Mouse (Mus musculus): ENCODE data around the gene Bag6.
A peak's percentile ranks its signal among the peaks of the same experiment; 100 is the strongest.

The Bag6 gene

GRCm38 (mm10) chr17:35134801-35135590 lies at the start of gene Bag6:
Gene Bag6 (plus strand): TSS chr17:35135178.
- peak; percentile 92 for DNase-seq (ENCODE audit: low read depth, low spot score)

- no peak for DNase-seq (ENCODE audit: low read depth, low spot score)
Measured at GRCm38 (mm10) chr17:35085208-35085865, 49.6 kb upstream of the Bag6 start, which contains the start of gene Ly6g6f. Gene Ly6g6f (minus strand): TSS chr17:35085610.

DNA sequence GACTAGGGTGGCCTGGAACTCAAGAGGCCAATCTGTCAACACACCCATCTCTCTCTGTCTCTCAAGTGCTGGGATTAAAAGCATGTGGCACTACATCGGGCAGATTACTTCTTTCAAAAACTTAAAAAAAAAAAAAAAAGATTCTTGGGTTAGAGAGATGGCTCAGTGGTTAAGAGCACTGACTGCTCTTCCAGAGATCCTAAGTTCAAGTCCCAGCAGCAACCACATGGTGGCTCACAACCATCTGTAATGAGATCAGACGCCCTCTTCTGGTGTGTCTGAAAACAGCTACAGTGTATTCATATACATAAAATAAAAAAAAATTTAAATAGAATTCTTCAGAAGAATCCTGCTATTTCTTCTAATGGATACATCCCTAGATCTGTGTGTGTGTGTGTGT lies 46.8 kb upstream of the Bag6 start:
- DNase-seq (ENCODE audit: low read depth, low spot score): no peak

DNA sequence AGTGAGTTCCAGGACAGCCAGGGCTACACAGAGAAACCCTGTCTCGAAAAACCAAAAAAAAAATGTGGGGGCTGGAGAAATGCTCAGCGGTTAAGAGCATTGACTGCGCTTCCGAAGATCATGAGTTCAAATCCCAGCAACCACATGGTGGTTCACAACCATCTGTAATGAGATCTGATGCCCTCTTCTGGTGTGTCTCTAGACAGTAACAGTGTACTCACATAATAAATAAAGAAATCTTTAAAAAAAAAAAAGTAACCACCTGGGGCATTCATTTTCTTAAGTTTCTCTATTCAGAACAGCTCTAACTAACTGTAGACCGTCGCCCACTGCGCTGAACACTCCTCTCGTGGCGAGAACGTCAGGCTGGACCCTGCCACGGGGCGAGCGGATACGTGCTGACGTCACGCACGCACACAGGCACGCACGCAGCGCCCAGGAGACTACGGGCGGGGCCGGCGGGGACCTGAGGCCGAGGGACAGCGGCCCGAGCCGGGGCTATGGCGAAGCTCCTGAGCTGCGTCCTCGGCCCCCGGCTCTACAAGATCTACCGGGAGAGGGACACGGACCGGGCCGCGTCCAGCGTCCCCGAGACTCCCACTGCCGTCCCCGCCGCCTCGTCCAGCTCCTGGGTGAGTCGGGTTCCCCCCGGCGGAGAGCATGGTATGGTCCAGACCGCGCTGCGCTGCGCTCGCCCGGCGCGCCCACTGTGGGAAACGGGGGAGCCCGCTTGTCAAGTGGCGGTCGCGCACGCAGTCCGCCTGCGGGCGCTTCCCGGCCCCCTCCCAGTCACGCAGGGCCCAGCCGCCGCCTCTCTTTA lies 45.9 kb upstream of the Bag6 start, which contains the start of gene Abhd16a:
Abhd16a (plus strand) TSS at position 439 of the 820 bp plus-strand sequence.
- peak; percentile 87 for DNase-seq (ENCODE audit: low read depth, low spot score)

- no peak for DNase-seq (ENCODE audit: low read depth, low spot score)
Measured at GRCm38 (mm10) chr17:35090166-35090932, 44.6 kb upstream of the Bag6 start.

DNA sequence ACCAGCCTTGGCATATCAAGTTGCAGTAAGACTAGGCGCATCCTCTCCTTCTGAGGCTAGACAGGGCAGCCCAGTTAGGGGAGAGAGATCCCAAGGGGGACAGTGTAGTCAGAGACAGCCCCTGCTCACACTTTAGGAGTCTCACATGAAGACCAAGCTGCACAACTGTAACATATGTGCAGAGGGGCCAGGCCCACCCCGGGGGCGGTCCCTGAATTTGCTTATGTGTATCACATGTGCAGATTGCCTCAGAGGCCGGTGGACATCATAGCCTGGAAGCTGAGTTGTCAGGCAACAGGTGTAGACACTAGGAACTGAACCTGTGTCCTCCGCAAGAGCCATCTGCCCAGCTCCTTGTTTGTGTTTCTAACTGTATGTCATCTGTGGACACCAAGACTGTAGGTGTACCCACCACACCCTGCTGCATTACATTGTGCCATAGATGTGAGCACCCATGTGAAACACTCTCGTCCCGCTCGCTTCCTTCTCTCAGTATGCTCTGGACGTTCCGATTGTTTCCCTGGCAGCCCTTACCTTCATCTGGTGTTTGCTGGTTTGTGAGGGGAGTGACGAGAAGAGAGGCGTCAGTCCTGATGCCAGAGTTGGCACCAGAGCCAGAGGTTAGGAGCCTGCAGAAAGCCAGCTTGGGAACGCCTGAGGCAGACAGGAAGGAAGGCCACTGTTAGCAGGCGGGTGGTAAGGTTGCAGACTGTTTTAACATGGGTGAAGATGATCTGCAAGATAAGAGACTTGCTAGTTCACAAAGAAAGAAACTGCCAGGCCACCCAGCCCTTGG lies 42.4 kb upstream of the Bag6 start:
- no peak for DNase-seq (ENCODE audit: low read depth, low spot score)

DNA sequence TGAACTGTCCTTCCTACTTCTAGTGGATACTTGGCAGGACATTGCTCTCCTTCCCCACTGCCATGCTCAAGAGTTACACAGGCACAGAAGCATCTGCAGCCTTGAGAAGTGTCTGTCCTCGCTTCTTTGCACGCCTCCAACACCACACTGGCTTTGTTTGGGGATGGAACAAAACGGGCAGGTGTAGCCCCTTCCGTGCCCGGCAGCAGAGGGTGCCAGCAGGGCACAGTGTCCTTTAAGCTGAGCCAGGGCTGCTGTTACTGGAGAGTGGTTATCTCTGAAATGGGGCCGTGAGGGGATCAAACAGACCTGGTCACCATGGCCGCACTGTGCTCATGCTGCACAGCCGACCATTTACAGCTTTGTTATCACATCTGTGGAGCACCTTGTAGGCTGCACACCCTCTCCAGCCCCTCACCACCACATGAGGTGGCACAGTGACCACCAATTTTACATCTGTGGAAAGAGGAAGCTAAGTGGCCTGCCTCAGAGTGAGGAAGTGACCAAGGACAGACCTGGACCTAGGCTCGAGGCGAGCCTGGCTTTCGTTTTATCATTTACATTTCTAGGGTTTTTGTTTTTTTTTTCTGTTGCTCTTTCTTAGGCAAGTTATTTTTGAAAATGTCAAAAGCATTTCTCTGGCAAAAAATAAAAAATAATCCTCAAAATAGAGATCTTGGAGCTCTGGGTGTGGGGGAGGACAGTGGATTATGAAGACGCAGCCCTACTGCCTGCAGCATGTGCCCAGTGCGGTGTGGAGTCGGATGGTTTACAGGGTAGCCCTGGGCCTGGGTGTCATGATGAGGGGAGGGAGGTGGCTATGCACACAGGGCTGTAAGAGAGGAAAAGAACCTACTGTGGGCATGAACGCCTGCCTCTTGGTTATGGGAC lies 40.3 kb upstream of the Bag6 start:
- DNase-seq (ENCODE audit: low read depth, low spot score): no peak

DNA sequence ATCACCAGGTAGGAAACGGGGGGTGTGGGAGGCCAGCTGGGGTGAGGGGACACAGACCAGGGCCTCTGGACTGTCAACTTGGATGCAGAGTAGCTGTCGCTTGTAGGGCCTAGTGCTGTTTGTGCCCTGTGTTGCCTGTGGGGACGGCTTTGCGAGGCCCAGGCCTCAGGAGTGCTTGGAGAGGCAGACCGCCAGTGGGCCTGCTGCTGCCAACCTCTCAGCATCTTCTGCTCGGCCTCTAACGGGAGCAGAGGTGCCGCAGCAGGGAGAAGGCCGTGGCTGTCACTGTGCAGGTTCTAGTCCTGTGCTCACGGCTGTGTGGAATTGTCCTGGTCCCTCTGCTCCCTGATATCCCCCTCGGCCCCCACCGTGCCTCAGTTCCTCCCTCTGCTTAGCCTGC lies 38.4 kb upstream of the Bag6 start:
- no peak for DNase-seq (ENCODE audit: low read depth, low spot score)

DNA sequence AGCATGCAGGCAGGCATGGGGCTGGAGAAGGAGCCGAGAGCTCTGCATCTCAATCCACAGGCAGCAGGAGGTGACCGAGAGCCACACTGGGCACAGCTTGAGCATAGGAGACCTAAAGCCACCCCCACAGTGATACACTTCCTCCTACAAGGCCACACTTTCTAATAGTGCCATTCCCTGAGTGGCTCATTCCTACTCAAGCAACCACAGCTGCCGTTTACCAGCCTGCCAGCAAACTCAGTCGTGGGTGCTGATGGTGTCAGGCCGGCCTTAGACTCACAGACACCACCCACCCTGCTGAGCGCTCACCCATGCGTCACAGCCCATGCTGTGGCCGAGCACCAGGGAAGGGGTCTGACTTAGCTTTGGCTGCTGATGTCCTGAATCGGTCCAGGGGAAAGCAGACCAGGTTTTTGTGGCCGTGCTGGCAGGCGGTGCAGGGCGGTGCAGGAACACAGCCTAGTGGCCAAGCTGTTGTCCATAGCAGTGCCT lies 37.8 kb upstream of the Bag6 start:
- DNase-seq (ENCODE audit: low read depth, low spot score): no peak

GRCm38 (mm10) chr17:35100196-35100765 lies 34.7 kb upstream of the Bag6 start:
- DNase-seq (ENCODE audit: low read depth, low spot score): no peak

DNA sequence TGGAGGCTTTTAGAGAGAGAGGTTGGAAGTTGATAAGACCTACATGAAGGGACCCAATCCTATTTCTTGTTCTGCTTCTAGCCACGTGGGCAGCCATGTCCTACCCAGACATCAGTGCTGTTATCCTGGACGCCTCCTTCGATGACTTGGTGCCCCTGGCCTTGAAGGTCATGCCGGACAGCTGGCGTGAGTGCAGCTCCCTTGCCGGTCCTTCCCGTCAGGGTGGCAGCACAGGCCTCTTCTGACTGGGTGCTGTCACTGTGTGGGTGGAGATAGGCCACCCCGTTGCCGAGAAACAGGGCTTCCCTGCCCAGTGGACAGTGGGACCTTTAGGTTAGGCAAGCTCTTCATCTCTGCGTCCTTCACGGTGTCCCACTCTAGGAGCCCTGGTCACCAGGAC lies 33.8 kb upstream of the Bag6 start:
- DNase-seq (ENCODE audit: low read depth, low spot score): no peak

DNA sequence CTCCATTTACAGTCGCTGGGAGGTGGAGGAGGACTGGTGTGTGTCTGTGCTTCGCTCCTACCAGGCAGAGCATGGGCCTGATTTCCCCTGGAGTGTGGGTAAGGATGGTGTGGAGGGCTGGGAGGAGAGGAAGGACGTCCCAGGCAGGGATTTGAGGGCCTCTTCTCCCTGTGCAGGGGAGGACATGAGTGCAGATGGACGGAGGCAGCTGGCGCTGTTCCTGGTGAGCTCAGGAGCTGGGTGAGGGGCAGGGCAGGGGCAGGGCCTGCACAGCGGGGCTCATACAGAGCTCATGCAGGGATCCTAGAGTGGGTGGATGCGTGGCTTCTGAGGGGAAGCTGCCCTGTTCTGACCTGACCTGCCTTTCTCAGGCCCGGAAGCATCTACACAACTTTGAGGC lies 32.7 kb upstream of the Bag6 start:
- DNase-seq (ENCODE audit: low read depth, low spot score): no peak

- no peak for DNase-seq (ENCODE audit: low read depth, low spot score)
Measured at GRCm38 (mm10) chr17:35103221-35103690, 31.7 kb upstream of the Bag6 start.

- DNase-seq (ENCODE audit: low read depth, low spot score): no peak
Measured at GRCm38 (mm10) chr17:35104079-35104478, 30.9 kb upstream of the Bag6 start.

GRCm38 (mm10) chr17:35104754-35105153 lies 30.2 kb upstream of the Bag6 start:
- DNase-seq (ENCODE audit: low read depth, low spot score): no peak

DNA sequence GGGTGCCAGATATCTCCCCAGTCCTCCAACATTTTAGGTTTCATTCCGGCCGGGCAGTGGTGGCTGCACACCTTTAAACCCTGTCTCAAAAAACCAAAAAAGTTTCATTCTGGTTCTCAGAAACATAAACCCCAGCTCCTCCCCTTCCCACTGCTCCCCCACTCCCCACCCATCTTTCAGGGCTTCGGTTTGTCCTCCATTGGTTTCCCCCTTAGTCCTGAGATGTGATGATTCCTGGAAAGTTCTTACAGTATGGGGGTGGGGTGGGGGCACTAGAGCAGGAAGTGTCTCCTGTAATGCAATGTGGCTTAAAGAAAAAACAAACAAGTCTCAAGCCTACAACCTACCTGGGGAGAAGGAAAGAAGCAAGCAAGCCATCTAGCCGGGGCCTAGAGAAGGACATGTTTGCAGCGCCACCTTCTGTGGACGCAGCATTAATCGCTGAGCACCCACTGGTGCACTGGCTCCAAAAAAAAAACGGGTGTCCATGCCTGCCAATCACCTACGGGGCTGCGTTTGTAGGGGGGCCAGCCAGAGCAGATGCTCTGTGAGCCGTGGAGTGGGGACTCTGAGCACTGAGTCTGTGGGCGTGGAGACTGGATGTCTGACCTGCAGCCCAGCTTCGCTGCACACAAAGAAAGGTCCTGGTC lies 29.1 kb upstream of the Bag6 start:
- DNase-seq (ENCODE audit: low read depth, low spot score): no peak

DNA sequence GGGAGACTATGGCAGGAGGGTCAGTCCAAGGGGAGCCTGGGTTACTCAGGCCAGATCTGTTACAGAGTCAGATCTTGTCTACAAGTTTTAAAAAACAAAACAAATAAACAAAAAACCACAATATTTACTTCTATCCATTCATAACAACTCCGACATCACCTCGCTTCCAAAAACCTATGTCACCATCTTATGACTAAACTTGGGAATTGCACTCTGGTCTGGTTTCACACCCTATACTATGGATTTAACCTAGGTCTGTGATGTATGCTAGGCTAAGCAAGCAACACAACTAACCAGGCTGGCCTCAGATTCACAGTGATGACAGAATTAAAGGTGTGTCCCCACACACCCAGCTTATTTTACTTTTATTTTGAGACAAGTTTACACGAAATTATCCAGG lies 28.5 kb upstream of the Bag6 start:
- DNase-seq (ENCODE audit: low read depth, low spot score): no peak

GRCm38 (mm10) chr17:35108097-35108496 lies 26.9 kb upstream of the Bag6 start, which contains the start of gene Ly6g5c:
Gene Ly6g5c (plus strand): TSS chr17:35108279.
- no peak for DNase-seq (ENCODE audit: low read depth, low spot score)
